Mouse (Mus musculus) macrophage (primary cell): ENCODE data around the gene Bcor. TPM values are rescaled to one million over a fixed set of nuclear protein-coding genes. Genes with fewer than 3 reads are reported as not detected.

Experiments
- H3K27ac ChIP-seq: fragments of 350-480 bp; formaldehyde crosslinking; 2 replicates; pipeline ENCODE4 v1.9.0; 2021
- H3K36me3 ChIP-seq: fragments of 350-480 bp; formaldehyde crosslinking; 2 replicates; pipeline ENCODE4 v1.9.0; 2021; ENCODE audit errors: inconsistent target
- H3K4me3 ChIP-seq: fragments of 350-480 bp; formaldehyde crosslinking; 2 replicates; pipeline ENCODE4 v1.9.0; 2021; ENCODE audit errors: inconsistent target
- H3K79me2 ChIP-seq: fragments of 350-480 bp; formaldehyde crosslinking; 2 replicates; pipeline ENCODE4 v1.9.0; 2021; ENCODE audit errors: inconsistent target
- WGBS: methylation state at CpG from one replicate; pipeline ENCODE4 v1.1.7; 2026; ENCODE audit warnings: inconsistent platforms; ENCODE audit not compliant: missing documents; 5-methylcytosine and 5-hydroxymethylcytosine counted together
- polyA plus RNA-seq: library from polyadenylated mRNA; stranded (reverse); fragments of 250-400 nt; gene quantifications from 3 replicates; pipeline ENCODE4 v1.2.4, GENCODE M21; 2018; ENCODE audit warnings: inconsistent platforms

Bcor gene
- polyA plus RNA-seq, 1 experiment from 2014 or later: 13.3 TPM

DNA sequence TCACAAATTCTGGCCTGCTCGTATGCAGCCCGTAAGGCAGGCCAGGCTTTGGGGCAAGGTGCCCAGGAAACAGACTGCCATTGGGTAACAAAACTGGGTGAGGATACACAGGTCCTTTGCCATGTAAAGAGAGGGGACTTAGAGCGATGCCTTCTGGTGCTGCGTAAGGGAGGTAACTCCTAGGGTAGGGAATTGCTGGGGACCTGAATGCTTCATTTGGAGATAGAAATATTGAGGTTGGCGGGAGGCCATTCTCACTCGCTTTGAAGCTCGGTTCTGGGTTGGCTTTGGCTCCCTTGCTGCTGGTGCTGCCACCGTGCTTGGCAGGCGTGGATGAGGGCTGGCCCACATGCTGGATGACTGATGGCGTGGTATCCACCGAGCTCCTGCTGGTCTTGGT is 102.9 kb downstream of the Bcor start:
- Histone ChIP-seq H3K27ac (no peak overlapping the region), H3K79me2 (no peaks in the 10 kb centered on the region; the same call in 1 of the 2 replicates), H3K4me3 (no peak overlapping the region), H3K36me3 (no peaks in the 10 kb centered on the region; the same call in 1 of the 2 replicates)
- 91% methylated on average over 10 of the region's 11 CpGs for whole genome bisulfite sequencing

DNA sequence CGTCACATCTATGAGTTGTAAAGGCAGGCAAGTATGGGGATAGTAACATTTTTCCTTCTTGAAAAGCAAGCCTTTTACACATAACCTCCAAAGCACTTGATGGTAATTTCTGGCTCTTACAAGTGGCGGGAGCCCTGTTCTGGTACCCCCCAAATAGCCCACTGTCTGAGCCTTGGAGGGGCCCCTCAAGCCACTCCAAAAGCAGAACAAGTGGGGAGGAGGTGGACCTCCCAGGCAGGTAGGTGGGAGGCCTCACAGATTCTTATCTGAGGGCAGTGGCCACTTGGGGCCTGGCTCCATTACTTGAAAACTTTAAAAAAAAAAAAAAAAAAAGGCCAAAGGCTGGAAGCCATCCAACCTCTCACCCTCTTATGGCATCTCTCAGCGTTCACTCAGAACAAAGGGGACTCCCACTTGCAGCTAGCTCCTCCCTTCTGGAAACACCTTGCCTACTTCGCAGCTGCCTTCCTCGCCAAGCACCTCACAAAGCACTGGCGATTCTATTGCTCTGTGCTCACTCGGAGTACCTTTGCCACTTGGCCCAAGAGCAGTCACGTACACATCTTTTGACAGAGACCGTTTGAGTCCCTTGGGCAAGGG is 106.7 kb downstream of the Bcor start:
- Histone ChIP-seq H3K79me2 (no peaks in the 10 kb centered on the region), H3K4me3 (no peak overlapping the region), H3K27ac (no peak overlapping the region), H3K36me3 (no peaks in the 10 kb centered on the region; the same call in 1 of the 2 replicates)
- WGBS: 84% methylated on average over 8 of the region's 9 CpGs

DNA sequence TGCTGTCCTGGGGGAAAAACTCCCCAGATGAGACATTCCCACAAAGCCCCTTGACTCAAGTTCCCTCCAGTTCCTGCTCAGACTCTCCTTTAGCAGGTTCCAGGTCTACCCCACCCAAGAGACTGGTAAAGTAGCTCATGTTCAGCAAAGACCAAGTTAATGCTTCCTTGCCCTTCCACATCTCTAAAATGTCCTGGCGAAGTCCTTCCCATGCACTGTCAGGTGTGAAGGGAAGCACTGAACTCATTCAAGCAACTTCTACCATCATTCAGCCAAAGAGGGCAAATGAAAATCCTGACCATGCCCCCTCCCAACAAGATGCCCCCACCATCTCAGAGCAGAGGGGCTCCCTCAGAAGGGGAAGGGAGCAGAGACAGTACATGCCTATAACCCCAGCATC is 107.5 kb downstream of the Bcor start:
- Histone ChIP-seq H3K27ac (no peak overlapping the region), H3K4me3 (no peak overlapping the region), H3K36me3 (no peaks in the 10 kb centered on the region; the same call in 1 of the 2 replicates), H3K79me2 (no peaks in the 10 kb centered on the region)
- 100% methylated on average over 1 of the region's 1 CpGs for WGBS

DNA sequence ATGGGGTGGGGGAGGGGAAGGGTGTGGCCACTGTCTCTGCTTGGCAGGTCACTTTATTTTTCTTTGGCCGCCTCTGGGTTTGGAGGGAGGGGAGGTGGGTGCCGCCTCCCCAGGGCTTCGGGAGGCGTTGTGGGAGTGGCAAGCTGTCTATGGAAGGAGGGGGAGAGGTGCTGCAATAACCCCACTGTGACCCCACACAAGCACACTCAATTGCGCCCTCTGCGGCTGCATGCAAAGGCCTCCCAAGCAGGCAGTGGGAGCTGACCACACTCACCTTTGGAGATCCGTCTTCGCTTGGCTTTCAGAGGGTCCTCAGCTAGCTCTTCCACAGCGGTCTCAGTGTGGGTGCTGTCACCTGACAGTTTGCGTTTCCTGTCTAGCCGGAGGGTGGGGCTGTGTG is 111.4 kb downstream of the Bcor start:
- Histone ChIP-seq H3K4me3 (no peak overlapping the region), H3K27ac (no peak overlapping the region), H3K79me2 (no peaks in the 10 kb centered on the region), H3K36me3 (no peaks in the 10 kb centered on the region)
- 69% methylated on average over 8 of the region's 11 CpGs for WGBS

DNA sequence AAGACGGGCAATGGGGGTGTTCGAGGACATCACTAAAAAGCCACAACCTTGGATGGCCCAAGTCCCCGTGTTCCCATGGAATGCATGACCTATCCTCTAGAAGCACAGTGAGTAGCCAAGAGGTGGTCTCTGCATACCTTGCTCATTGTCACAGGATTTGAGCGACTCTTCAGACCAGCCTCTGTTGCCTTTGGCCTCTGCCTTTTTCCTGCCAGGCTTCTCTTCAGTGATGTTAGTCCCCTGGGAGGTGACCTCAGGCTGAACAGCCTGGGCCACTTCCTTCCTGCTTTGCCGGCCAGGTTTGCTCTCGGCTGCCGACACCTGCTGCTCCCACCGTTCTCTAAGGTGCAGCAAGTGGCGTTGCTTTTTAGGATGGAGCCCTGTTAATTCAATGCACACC is 112.0 kb downstream of the Bcor start:
- 54% methylated on average over 8 of the region's 9 CpGs for WGBS
- Histone ChIP-seq H3K27ac (no peak overlapping the region), H3K36me3 (no peaks in the 10 kb centered on the region), H3K4me3 (no peak overlapping the region), H3K79me2 (no peaks in the 10 kb centered on the region)

DNA sequence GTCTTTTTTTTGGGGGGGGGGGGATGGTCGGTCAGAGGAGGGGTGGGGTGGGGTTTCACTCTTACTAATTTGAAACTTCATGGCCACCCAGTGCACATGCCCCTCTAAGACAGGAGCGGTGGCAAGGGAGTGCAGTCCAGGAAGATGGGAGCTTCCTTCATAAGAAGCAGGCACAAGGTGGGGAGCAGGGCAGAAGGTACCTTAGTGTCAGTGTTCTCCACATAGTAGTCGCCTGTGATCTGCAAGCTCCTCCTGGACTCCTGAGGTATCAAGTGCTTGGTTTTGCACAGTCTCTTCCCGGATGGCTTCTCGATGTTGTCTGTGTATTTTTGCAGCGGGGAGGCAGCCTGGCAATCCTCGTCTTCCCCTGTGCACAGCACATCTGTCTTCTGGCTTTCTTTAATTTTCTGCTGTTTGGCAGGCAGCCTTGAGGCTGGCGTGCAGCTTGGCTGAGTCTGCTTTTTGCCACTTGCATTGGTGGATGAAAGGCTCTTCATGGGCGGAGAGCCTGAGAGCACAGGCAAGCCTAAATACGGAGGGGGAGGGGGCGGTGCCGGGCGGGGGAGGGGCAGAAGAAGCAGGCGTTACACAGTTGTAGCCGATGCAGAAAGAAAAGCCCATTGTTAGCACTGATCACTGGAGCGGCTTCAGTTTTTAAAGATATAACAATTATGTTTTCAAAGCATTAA is 112.8 kb downstream of the Bcor start:
- Histone ChIP-seq H3K79me2 (no peaks in the 10 kb centered on the region), H3K27ac (no peak overlapping the region), H3K36me3 (no peaks in the 10 kb centered on the region), H3K4me3 (no peak overlapping the region)
- 64% methylated on average over 13 of the region's 16 CpGs for WGBS

DNA sequence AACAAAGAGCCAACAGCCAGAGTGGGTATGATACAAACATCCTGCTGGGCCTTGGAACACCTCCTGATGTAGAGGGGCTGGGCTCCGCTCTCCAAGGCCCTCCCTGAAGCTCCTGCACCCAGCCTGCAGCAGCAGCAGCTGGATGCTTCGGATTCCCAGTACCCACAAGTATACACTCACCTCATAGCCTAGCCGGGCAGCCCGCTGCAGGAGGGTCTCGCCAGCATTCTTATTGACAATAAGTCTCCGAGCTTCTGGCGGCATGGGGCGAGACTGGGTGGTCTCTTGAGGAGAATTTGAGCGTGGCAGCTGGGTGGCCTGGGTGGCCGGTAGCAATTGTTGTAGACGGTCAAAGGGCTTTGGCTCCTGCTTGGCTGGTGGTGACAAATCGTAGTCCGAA is 113.5 kb downstream of the Bcor start:
- H3K27ac ChIP-seq: no peak overlapping the region
- H3K4me3 ChIP-seq: no peak overlapping the region
- H3K79me2 ChIP-seq: no peaks in the 10 kb centered on the region
- no peaks in the 10 kb centered on the region for H3K36me3 ChIP-seq
- WGBS: 80% methylated on average over 9 of the region's 13 CpGs

DNA sequence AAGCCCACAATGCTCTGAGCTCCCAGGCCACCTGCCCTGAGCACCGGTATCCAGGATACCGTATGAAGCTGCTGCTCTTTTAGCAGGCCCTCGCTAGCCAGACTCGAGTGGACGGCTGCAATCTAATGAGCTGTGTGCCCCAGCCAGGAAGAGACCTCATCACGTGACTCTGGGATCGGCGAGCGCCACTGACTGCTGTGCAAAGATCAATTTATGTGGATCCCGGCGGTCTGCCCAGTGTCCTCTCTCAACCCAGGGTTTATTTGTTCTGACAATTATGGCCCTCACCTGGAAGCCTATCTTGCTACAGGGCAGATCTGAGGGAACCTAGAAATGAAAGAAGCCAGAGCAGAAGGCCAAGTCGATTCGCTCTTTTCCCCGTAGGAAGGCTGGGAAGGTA is 116.8 kb downstream of the Bcor start:
- no peak overlapping the region for H3K27ac ChIP-seq
- no peak overlapping the region for H3K4me3 ChIP-seq
- peaks cover 9% of the 10 kb centered on the region; the same call in 1 of the 2 replicates for H3K36me3 ChIP-seq
- WGBS: 94% methylated on average over 12 of the region's 14 CpGs
- no peaks in the 10 kb centered on the region for H3K79me2 ChIP-seq

DNA sequence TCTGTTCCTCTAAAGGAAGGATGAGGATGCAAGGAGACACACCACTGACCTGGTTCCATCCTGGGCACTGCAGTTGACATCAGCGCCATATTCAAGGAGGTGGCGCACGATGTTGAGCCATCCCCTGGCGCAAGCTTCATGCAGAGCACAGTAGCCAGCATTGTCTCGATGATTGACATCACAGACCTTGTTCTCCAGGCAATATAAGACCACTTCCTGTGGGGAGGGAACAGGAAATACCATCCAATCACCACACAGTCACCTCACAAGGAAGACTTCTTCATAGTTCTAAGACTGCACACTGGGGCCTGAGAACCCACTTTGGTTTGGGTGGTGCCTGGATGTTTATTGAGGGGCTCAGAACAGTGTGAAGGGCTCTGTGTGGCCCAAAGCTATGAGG is 118.7 kb downstream of the Bcor start:
- Histone ChIP-seq H3K36me3 (peaks cover 17% of the 10 kb centered on the region; the same call in 1 of the 2 replicates), H3K27ac (no peak overlapping the region), H3K79me2 (no peaks in the 10 kb centered on the region), H3K4me3 (no peak overlapping the region)
- 74% methylated on average over 5 of the region's 5 CpGs for WGBS

DNA sequence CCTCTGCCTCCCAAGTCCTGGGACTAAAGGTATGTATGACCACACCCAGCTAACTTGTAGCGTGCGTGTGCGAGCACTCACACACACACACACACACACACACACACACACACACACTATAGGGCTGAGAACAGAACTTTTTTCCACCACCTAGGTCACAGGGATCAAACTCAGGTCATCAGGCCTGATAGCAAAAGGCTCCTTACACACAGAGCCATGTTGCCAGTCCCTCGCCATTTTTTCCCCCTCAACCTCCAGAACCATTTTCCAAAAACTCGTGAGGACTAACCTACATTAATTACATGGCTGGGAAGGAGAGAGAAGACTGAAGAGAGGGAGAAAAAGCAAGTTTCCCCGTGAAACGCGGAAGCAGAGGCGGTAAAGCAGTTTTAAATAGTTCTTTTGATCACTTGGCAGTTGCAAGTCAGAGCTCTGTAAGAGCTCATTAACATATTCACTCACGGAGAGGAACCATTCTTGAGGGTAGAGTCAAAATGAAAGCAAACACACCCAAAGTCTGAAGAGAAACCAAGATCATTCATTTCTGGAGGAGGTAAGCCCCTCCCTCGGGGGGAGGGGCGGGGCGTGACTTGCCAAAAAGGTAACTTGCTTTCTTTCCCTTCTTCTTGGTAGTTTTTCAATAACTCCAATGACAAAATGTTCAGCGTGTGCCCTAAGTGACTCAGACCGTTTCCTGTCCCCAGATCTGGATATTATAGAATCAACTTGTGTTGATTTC is 145.3 kb downstream of the Bcor start:
- WGBS: 38% methylated on average over 15 of the region's 15 CpGs
- Histone ChIP-seq H3K36me3 (no peaks in the 10 kb centered on the region), H3K4me3 (no peak overlapping the region; the same call in 1 of the 2 replicates), H3K79me2 (no peaks in the 10 kb centered on the region), H3K27ac (peak overlapping the region; percentile 46)

DNA sequence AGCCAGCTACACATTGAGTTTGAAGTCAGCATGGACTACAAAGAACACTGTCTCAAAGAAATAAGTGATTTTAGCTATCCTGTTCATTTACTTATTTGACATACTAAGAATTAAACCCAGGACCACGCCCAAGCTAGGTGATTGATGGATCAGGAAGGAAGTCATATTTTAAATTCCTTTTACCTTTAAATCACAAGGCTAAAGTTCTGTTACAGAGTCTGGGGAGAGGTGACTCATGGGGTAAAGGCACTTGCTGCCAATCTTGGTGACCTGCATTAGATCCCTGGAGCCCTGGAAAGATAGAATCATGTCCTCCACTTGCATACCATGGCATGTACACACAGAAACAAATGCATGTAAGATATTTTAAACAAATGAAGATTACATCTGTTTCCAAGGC is 149.5 kb downstream of the Bcor start:
- WGBS: 58% methylated on average over 1 of the region's 1 CpGs
- Histone ChIP-seq H3K4me3 (no peak overlapping the region), H3K79me2 (no peaks in the 10 kb centered on the region), H3K27ac (no peak overlapping the region), H3K36me3 (no peaks in the 10 kb centered on the region)

DNA sequence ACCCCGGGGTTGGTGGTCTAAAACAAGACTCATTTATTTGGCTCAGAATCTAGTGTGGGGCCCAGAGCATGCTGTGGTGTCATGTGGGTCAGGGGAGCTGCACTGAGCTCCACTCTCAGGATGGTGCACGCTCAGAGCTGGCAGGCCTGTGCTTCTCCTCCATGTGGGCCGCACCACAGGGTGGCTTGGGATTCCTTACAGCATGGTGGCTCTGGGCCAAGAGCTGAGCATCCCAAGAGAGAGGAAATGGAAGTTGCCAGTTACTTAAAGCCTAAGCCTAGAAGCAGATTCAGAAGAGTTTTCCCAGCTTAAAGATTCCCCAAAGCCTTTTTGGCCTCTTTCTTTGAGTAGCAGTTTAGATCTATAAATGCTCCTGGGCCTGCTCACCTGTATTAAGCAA is 151.1 kb downstream of the Bcor start:
- Histone ChIP-seq H3K36me3 (no peaks in the 10 kb centered on the region), H3K4me3 (no peak overlapping the region), H3K79me2 (no peaks in the 10 kb centered on the region), H3K27ac (no peak overlapping the region)
- 77% methylated on average over 3 of the region's 3 CpGs for WGBS

DNA sequence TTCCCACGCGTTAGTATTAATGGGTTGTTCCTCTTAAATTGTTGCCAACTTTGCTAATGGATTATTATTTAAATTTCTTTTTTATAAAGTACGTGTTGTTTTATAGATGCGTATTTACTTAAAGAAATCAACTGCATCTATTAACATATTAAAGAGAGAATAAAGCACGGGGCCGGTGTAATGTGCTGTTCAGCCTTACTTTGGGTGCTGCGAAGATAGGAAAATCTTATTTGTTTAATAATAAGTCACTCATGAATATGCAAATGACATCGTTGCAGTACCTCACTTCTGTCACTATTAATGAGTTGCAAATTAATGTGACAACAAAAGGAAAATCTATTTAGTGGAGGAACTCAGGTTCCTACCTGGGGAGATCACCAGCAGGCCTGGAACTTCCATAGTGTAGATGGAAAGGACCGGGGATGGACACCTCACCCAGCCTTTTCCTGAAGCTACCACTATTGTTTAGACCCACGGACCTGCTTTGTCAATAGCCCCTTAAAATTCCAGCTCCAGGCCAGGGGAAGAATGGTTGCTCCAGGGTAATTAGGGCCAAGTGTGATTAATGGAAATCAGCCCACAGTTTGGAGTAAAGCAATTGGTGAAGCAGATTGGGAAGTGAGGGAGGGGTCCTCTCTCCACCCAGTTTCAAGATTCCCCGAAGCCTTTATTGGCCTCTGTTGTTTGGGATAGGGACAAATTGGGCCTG is 152.2 kb downstream of the Bcor start:
- Histone ChIP-seq H3K4me3 (no peak overlapping the region), H3K27ac (no peak overlapping the region), H3K79me2 (no peaks in the 10 kb centered on the region), H3K36me3 (no peaks in the 10 kb centered on the region)
- WGBS: 45% methylated on average over 11 of the region's 11 CpGs

DNA sequence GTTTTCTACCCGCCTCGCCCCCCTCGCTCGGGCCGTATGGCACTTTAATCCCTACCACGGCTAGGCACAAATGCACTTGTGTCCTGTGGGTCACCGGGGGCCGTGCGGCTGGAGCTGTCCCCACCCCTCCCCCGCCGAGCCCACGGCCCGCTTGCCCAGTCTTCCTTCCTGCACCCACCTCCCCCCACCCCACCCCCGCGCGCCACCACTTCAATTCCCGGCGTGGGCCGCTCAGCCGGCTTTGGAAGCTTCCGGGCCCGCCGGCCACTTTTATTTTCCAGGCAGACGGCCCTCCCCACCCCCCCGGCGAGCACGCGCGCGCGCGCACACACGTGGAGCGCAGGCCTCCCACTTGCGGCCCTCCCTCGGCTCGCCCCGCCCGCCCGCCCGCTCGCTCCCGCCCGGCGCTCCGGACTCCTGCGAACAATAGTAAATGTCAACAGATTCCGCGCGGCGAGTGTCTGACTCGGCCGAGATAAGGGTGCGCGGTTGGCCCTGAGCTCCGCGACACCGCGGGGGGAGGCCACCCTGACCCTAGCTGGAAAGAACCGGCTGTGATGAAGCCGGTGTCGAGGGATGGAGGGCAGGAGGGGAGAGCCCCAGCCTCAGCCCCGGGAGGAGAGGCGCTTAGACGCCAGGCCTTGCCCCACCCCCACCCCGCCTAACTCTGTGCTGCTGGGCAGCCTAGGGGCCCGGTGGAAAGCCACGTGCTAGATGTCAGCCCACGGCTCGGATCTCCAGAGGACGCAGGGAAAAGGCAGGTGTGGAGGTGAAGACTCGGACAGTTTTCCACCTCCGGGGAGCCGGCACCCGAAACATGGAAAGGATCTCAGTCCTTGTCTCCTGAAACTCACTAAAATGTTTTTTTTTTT is 153.0 kb downstream of the Bcor start:
- Histone ChIP-seq H3K27ac (peak overlapping the region; percentile 85), H3K79me2 (no peaks in the 10 kb centered on the region), H3K4me3 (peak overlapping the region; percentile 20), H3K36me3 (no peaks in the 10 kb centered on the region)
- 7% methylated on average over 23 of the region's 75 CpGs for WGBS
